Mouse (Mus musculus) hindbrain, embryonic 10.5 days (tissue): ENCODE results near the gene Pign. TPM values are rescaled to one million over a fixed set of nuclear protein-coding genes. Genes with fewer than 3 reads are reported as not detected.

Experiments used
- DNase-seq: peaks from one replicate; pipeline ENCODE4 v3.0.0-alpha.2; 2017; ENCODE audit warnings: low spot score
- H3K27ac ChIP-seq: fragments of 300-500 bp; sonication (generic); 2 replicates; pipeline ENCODE4 v1.5.1; 2016; ENCODE audit warnings: mild to moderate bottlenecking, moderate library complexity
- H3K27me3 ChIP-seq: fragments of 300-500 bp; sonication (generic); 2 replicates; pipeline ENCODE4 v1.6.1; 2016; ENCODE audit warnings: mild to moderate bottlenecking; ENCODE audit not compliant: poor library complexity, insufficient read depth, severe bottlenecking
- H3K36me3 ChIP-seq: fragments of 300-500 bp; sonication (generic); 2 replicates; pipeline ENCODE4 v1.6.1; 2016; ENCODE audit warnings: mild to moderate bottlenecking, moderate library complexity
- H3K4me1 ChIP-seq: fragments of 300-500 bp; sonication (generic); replicated peaks from 2 replicates; pipeline ENCODE4 v1.6.1; 2016; ENCODE audit warnings: mild to moderate bottlenecking
- H3K4me3 ChIP-seq: fragments of 300-500 bp; sonication (generic); 2 replicates; pipeline ENCODE4 v1.5.1; 2016; ENCODE audit warnings: mild to moderate bottlenecking, moderate library complexity
- H3K9me3 ChIP-seq: fragments of 300-500 bp; sonication (generic); 2 replicates; pipeline ENCODE4 v1.6.1; 2016; ENCODE audit warnings: mild to moderate bottlenecking, moderate library complexity
- WGBS: fragments of 180-500 bp; shearing (Covaris S2); methylation state at CpG from one replicate; pipeline ENCODE4 v1.1.7; 2016; 5-methylcytosine and 5-hydroxymethylcytosine counted together
- polyA plus RNA-seq: library from polyadenylated mRNA; unstranded; fragments of >200 nt; fragmentation: Nextera tagmentation; extraction: Ambion mirVana; gene quantifications from 2 replicates; pipeline ENCODE4 v1.2.1, GENCODE M21; 2016

The Pign gene
- polyA plus RNA-seq, 1 experiment from 2014 or later = 9.9 TPM

- WGBS = 96% methylated on average over 1 of the region's 1 CpGs
- DNase-seq = no peak
These were observed 9.5 kb downstream of the Pign start for GRCm38 (mm10) chr1:105653981-105654380.

GRCm38 (mm10) chr1:105650650-105651049 lies 12.8 kb downstream of the Pign start:
- DNase-seq = no peak
- Histone ChIP-seq H3K27me3 (no peaks in the 10 kb centered on the region), H3K9me3 (no peaks in the 10 kb centered on the region), H3K4me3 (no peak overlapping the region), H3K4me1 (no peaks in the 10 kb centered on the region), H3K27ac (no peak overlapping the region), H3K36me3 (peaks cover 16% of the 10 kb centered on the region)
- 94% methylated on average over 1 of the region's 1 CpGs for WGBS

More at GRCm38 (mm10) chr1:105653981-105654380, 9.5 kb downstream of the Pign start:
- Histone ChIP-seq H3K9me3 (no peaks in the 10 kb centered on the region), H3K4me1 (no peaks in the 10 kb centered on the region), H3K4me3 (no peak overlapping the region), H3K27me3 (no peaks in the 10 kb centered on the region), H3K36me3 (peaks cover 16% of the 10 kb centered on the region), H3K27ac (no peak overlapping the region)

GRCm38 (mm10) chr1:105644093-105644492 lies 19.4 kb downstream of the Pign start:
- Histone ChIP-seq H3K27me3 (no peaks in the 10 kb centered on the region), H3K9me3 (no peaks in the 10 kb centered on the region), H3K4me3 (no peak overlapping the region), H3K36me3 (peaks cover 21% of the 10 kb centered on the region), H3K4me1 (no peaks in the 10 kb centered on the region), H3K27ac (no peak overlapping the region)
- 87% methylated on average over 3 of the region's 3 CpGs for WGBS
- no peak for DNase-seq

- H3K27me3 ChIP-seq = no peaks in the 10 kb centered on the region
- no peaks in the 10 kb centered on the region for H3K9me3 ChIP-seq
- H3K36me3 ChIP-seq = no peaks in the 10 kb centered on the region
- H3K4me1 ChIP-seq = no peaks in the 10 kb centered on the region
- WGBS = 49% methylated on average over 3 of the region's 3 CpGs
- DNase-seq = no peak
- no peak overlapping the region for H3K27ac ChIP-seq
- no peak overlapping the region for H3K4me3 ChIP-seq
These were observed 33.0 kb downstream of the Pign start for GRCm38 (mm10) chr1:105630481-105630880.

- WGBS = 79% methylated on average over 2 of the region's 2 CpGs
- no peaks in the 10 kb centered on the region for H3K4me1 ChIP-seq
- no peaks in the 10 kb centered on the region for H3K27me3 ChIP-seq
- H3K36me3 ChIP-seq = peaks cover 5% of the 10 kb centered on the region; the same call in 1 of the 2 replicates
- H3K4me3 ChIP-seq = no peak overlapping the region
- no peaks in the 10 kb centered on the region for H3K9me3 ChIP-seq
- H3K27ac ChIP-seq = no peak overlapping the region
- DNase-seq = no peak
These were observed 73.8 kb downstream of the Pign start for GRCm38 (mm10) chr1:105589673-105590072.

- no peaks in the 10 kb centered on the region for H3K27me3 ChIP-seq
- no peaks in the 10 kb centered on the region for H3K9me3 ChIP-seq
- no peak for DNase-seq
- H3K4me3 ChIP-seq = no peak overlapping the region
- H3K27ac ChIP-seq = no peak overlapping the region
- 92% methylated on average over 5 of the region's 5 CpGs for WGBS
- H3K4me1 ChIP-seq = no peaks in the 10 kb centered on the region
- H3K36me3 ChIP-seq = peaks cover 9% of the 10 kb centered on the region; the same call in 1 of the 2 replicates
These were observed 74.8 kb downstream of the Pign start for GRCm38 (mm10) chr1:105588697-105589096.

GRCm38 (mm10) chr1:105582800-105583199 lies 80.7 kb downstream of the Pign start:
- Histone ChIP-seq H3K36me3 (peaks cover 28% of the 10 kb centered on the region), H3K4me3 (no peak overlapping the region), H3K4me1 (no peaks in the 10 kb centered on the region), H3K27me3 (no peaks in the 10 kb centered on the region), H3K9me3 (no peaks in the 10 kb centered on the region), H3K27ac (no peak overlapping the region)
- 91% methylated on average over 1 of the region's 1 CpGs for WGBS
- no peak for DNase-seq

- no peak overlapping the region for H3K27ac ChIP-seq
- peaks cover 28% of the 10 kb centered on the region for H3K36me3 ChIP-seq
- H3K4me1 ChIP-seq = no peaks in the 10 kb centered on the region
- H3K9me3 ChIP-seq = no peaks in the 10 kb centered on the region
- WGBS = 92% methylated on average over 2 of the region's 2 CpGs
- DNase-seq = no peak
- no peak overlapping the region for H3K4me3 ChIP-seq
- no peaks in the 10 kb centered on the region for H3K27me3 ChIP-seq
These were observed 82.6 kb downstream of the Pign start for GRCm38 (mm10) chr1:105580909-105581308.

- no peaks in the 10 kb centered on the region for H3K27me3 ChIP-seq
- no peak overlapping the region for H3K27ac ChIP-seq
- peaks cover 17% of the 10 kb centered on the region for H3K36me3 ChIP-seq
- 88% methylated on average over 3 of the region's 3 CpGs for WGBS
- H3K9me3 ChIP-seq = no peaks in the 10 kb centered on the region
- H3K4me3 ChIP-seq = no peak overlapping the region
- no peaks in the 10 kb centered on the region for H3K4me1 ChIP-seq
- DNase-seq = no peak
These were observed 97.4 kb downstream of the Pign start for GRCm38 (mm10) chr1:105566051-105566450.

- H3K9me3 ChIP-seq = no peaks in the 10 kb centered on the region
- H3K27me3 ChIP-seq = no peaks in the 10 kb centered on the region
- H3K36me3 ChIP-seq = peaks cover 17% of the 10 kb centered on the region
- 96% methylated on average over 1 of the region's 1 CpGs for WGBS
- no peak overlapping the region for H3K27ac ChIP-seq
- H3K4me3 ChIP-seq = no peak overlapping the region
- H3K4me1 ChIP-seq = no peaks in the 10 kb centered on the region
- DNase-seq = no peak
These were observed 99.2 kb downstream of the Pign start for GRCm38 (mm10) chr1:105564289-105564688.

GRCm38 (mm10) chr1:105563821-105564220 lies 99.7 kb downstream of the Pign start:
- H3K4me3 ChIP-seq = no peak overlapping the region
- H3K36me3 ChIP-seq = peaks cover 17% of the 10 kb centered on the region
- no peaks in the 10 kb centered on the region for H3K9me3 ChIP-seq
- H3K27ac ChIP-seq = no peak overlapping the region
- no peak for DNase-seq
- WGBS = 89% methylated on average over 2 of the region's 2 CpGs
- no peaks in the 10 kb centered on the region for H3K4me1 ChIP-seq
- H3K27me3 ChIP-seq = no peaks in the 10 kb centered on the region

GRCm38 (mm10) chr1:105556078-105556477 lies 107.4 kb downstream of the Pign start:
- no peak for DNase-seq
- H3K27ac ChIP-seq = no peak overlapping the region
- no peaks in the 10 kb centered on the region for H3K9me3 ChIP-seq

GRCm38 (mm10) chr1:105555192-105555718 lies 108.2 kb downstream of the Pign start:
- WGBS = 68% methylated on average over 1 of the region's 1 CpGs
- H3K4me3 ChIP-seq = no peak overlapping the region
- no peaks in the 10 kb centered on the region for H3K9me3 ChIP-seq
- no peaks in the 10 kb centered on the region for H3K27me3 ChIP-seq
- DNase-seq = peak; percentile 2
- no peaks in the 10 kb centered on the region for H3K4me1 ChIP-seq
- no peaks in the 10 kb centered on the region for H3K36me3 ChIP-seq
- H3K27ac ChIP-seq = no peak overlapping the region

More at GRCm38 (mm10) chr1:105556078-105556477, 107.4 kb downstream of the Pign start:
- no peaks in the 10 kb centered on the region for H3K36me3 ChIP-seq
- H3K27me3 ChIP-seq = no peaks in the 10 kb centered on the region
- H3K4me3 ChIP-seq = no peak overlapping the region
- no peaks in the 10 kb centered on the region for H3K4me1 ChIP-seq

- DNase-seq = no peak
- Histone ChIP-seq H3K9me3 (no peaks in the 10 kb centered on the region), H3K36me3 (no peaks in the 10 kb centered on the region), H3K4me3 (no peak overlapping the region), H3K27ac (no peak overlapping the region), H3K27me3 (no peaks in the 10 kb centered on the region), H3K4me1 (no peaks in the 10 kb centered on the region)
- WGBS = 95% methylated on average over 3 of the region's 3 CpGs
These were observed 110.3 kb downstream of the Pign start for GRCm38 (mm10) chr1:105553130-105553529.
